Mouse (Mus musculus) megakaryocyte, embryonic 14.5 days (primary cell): ENCODE results near the gene Hrk.

Source experiments
- FLI1 ChIP-seq: IDR thresholded peaks from 2 replicates; pipeline ENCODE4 v1.6.1; 2012; ENCODE audit warnings: low read length, inconsistent platforms, mixed read lengths
- GATA1 ChIP-seq: IDR thresholded peaks from 3 replicates; pipeline ENCODE4 v1.6.1; 2012; ENCODE audit warnings: mixed read lengths, low read length, inconsistent platforms, borderline replicate concordance

GRCm38 (mm10) chr5:118197421-118197820 lies 33.0 kb downstream of the Hrk start:
- TF ChIP-seq GATA1 (no peak), FLI1 (no peak)
